Mouse (Mus musculus) forebrain, embryonic 16.5 days (tissue): ENCODE measurements at regions not wholly inside any gene's neighbourhood (a gene's known extent, or its start where the extent isn't known, plus 50 kb on each side); places are given as distances from the start of the nearest gene placed in this dataset.

Source experiments
- ATAC-seq: fragments of 200-750 bp; cut with Nextera tagmentation; 2 replicates; pipeline ENCODE4 v1.8.0; 2017; ENCODE audit warnings: mild to moderate bottlenecking, moderate library complexity
- H3K27ac ChIP-seq: fragments of 300-500 bp; sonication (generic); 2 replicates; pipeline ENCODE4 v1.5.1; 2014; ENCODE audit warnings: low read length, control low read depth
- H3K27me3 ChIP-seq: fragments of 300-500 bp; sonication (generic); replicated peaks from 2 replicates; pipeline ENCODE4 v1.6.1; 2014; ENCODE audit warnings: low read length; ENCODE audit not compliant: control insufficient read depth, insufficient read depth
- H3K36me3 ChIP-seq: fragments of 300-500 bp; sonication (generic); 2 replicates; pipeline ENCODE4 v1.6.1; 2014; ENCODE audit not compliant: control insufficient read depth, insufficient read depth
- H3K4me1 ChIP-seq: fragments of 300-500 bp; sonication (generic); replicated peaks from 2 replicates; pipeline ENCODE4 v1.6.1; 2014; ENCODE audit warnings: low read length; ENCODE audit not compliant: control insufficient read depth, insufficient read depth
- H3K4me2 ChIP-seq: fragments of 300-500 bp; sonication (generic); 2 replicates; pipeline ENCODE4 v1.6.1; 2014; ENCODE audit warnings: mild to moderate bottlenecking, low read length, control low read depth
- H3K4me3 ChIP-seq: fragments of 300-500 bp; sonication (generic); replicated peaks from 2 replicates; pipeline ENCODE4 v1.5.1; 2014; ENCODE audit warnings: mild to moderate bottlenecking, low read length, control low read depth
- H3K9ac ChIP-seq: fragments of 300-500 bp; sonication (generic); replicated peaks from 2 replicates; pipeline ENCODE4 v1.6.1; 2014; ENCODE audit warnings: low read depth, low read length, control low read depth
- H3K9me3 ChIP-seq: fragments of 300-500 bp; sonication (generic); 2 replicates; pipeline ENCODE4 v1.6.1; 2016; ENCODE audit warnings: low read length; ENCODE audit not compliant: control insufficient read depth
- WGBS: fragments of 180-500 bp; shearing (Covaris S2); extraction: QIAGEN DNeasy Blood & Tissue Kit; methylation state at CpG from one replicate; pipeline ENCODE4 v1.1.7; 2014; 5-methylcytosine and 5-hydroxymethylcytosine counted together

GRCm38 (mm10) chr4:4556126-4556525 lies 237.0 kb downstream of the Impad1 start:
- no peaks in the 10 kb centered on the region for H3K27me3 ChIP-seq
- H3K9ac ChIP-seq, result no peak overlapping the region
- 79% methylated on average over 12 of the region's 12 CpGs for WGBS
- H3K4me2 ChIP-seq, result no peak overlapping the region
- no peaks in the 10 kb centered on the region for H3K9me3 ChIP-seq
- H3K4me3 ChIP-seq, result no peak overlapping the region
- ATAC-seq, result no peak
- H3K27ac ChIP-seq, result no peak overlapping the region
- H3K4me1 ChIP-seq, result no peaks in the 10 kb centered on the region
- no peaks in the 10 kb centered on the region for H3K36me3 ChIP-seq

DNA sequence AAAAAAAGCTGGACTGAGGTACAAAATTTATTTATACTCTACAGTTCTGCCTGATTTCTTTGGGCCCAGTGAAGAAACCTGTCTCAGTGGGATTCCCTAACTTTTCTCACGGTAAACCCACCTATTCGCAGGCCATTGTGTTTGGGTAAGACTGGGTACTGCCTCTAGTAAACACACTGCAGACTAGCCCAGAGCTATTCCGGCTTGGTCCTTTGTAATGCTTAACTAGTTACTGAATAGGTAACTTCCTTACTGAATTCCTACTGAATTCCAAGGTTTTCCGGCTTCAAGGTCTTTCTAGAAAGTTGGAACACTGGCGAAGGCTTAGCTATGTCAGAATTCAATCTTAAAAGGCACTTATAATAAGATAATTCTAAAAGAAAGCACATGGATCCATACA lies 242.9 kb downstream of the Impad1 start:
- no peaks in the 10 kb centered on the region for H3K9me3 ChIP-seq
- no peaks in the 10 kb centered on the region for H3K4me1 ChIP-seq
- no peaks in the 10 kb centered on the region for H3K36me3 ChIP-seq
- no peak overlapping the region for H3K4me3 ChIP-seq
- no peaks in the 10 kb centered on the region for H3K27me3 ChIP-seq
- H3K9ac ChIP-seq, result no peak overlapping the region
- WGBS, result 85% methylated on average over 5 of the region's 5 CpGs
- no peak overlapping the region for H3K27ac ChIP-seq
- no peak overlapping the region for H3K4me2 ChIP-seq
- ATAC-seq, result no peak

- H3K4me2 ChIP-seq, result no peak overlapping the region
- no peak for ATAC-seq
- H3K9me3 ChIP-seq, result no peaks in the 10 kb centered on the region
- no peak overlapping the region for H3K27ac ChIP-seq
- H3K4me1 ChIP-seq, result no peaks in the 10 kb centered on the region
- H3K36me3 ChIP-seq, result no peaks in the 10 kb centered on the region
- WGBS, result 83% methylated on average over 4 of the region's 4 CpGs
- H3K4me3 ChIP-seq, result no peak overlapping the region
- H3K27me3 ChIP-seq, result no peaks in the 10 kb centered on the region
- no peak overlapping the region for H3K9ac ChIP-seq
These were observed 243.3 kb downstream of the Impad1 start for GRCm38 (mm10) chr4:4549893-4550292.

- no peaks in the 10 kb centered on the region for H3K36me3 ChIP-seq
- no peaks in the 10 kb centered on the region for H3K27me3 ChIP-seq
- H3K4me2 ChIP-seq, result no peak overlapping the region
- H3K9me3 ChIP-seq, result no peaks in the 10 kb centered on the region
- 86% methylated on average over 2 of the region's 2 CpGs for WGBS
- no peaks in the 10 kb centered on the region for H3K4me1 ChIP-seq
- H3K9ac ChIP-seq, result no peak overlapping the region
- no peak overlapping the region for H3K4me3 ChIP-seq
- no peak overlapping the region for H3K27ac ChIP-seq
- ATAC-seq, result no peak
These were observed 255.9 kb downstream of the Impad1 start for GRCm38 (mm10) chr4:4537172-4537753.

GRCm38 (mm10) chr4:4532196-4532595 lies 261.0 kb downstream of the Impad1 start:
- Histone ChIP-seq H3K9me3 (no peaks in the 10 kb centered on the region), H3K36me3 (no peaks in the 10 kb centered on the region), H3K27me3 (no peaks in the 10 kb centered on the region), H3K4me3 (no peak overlapping the region), H3K27ac (no peak overlapping the region), H3K4me2 (no peak overlapping the region), H3K4me1 (no peaks in the 10 kb centered on the region), H3K9ac (no peak overlapping the region)
- ATAC-seq, result no peak
- WGBS, result 84% methylated on average over 4 of the region's 4 CpGs

DNA sequence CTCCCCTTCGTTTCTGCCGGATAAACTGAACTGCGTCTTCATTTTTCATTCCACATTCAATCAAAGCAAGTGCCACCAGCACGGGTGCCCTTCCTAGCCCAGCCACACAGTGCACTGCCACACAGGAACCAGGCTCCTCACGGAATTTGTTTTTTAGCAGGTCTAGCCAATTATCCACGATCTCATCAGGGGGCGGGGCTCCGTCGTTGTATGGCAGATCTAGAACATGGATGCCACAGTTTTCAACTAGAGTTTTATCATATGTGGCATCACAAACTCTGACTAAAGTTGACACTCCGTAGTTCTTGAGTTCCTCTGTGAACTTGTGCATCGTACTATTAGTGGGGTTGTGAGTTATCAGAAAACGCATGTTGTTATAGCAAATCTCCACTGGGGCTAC lies 264.8 kb downstream of the Impad1 start:
- H3K36me3 ChIP-seq, result no peaks in the 10 kb centered on the region
- H3K4me2 ChIP-seq, result no peak overlapping the region
- H3K4me1 ChIP-seq, result no peaks in the 10 kb centered on the region
- H3K9ac ChIP-seq, result no peak overlapping the region
- H3K9me3 ChIP-seq, result no peaks in the 10 kb centered on the region
- no peaks in the 10 kb centered on the region for H3K27me3 ChIP-seq
- no peak overlapping the region for H3K4me3 ChIP-seq
- ATAC-seq, result no peak
- H3K27ac ChIP-seq, result no peak overlapping the region
- 82% methylated on average over 12 of the region's 12 CpGs for WGBS

DNA sequence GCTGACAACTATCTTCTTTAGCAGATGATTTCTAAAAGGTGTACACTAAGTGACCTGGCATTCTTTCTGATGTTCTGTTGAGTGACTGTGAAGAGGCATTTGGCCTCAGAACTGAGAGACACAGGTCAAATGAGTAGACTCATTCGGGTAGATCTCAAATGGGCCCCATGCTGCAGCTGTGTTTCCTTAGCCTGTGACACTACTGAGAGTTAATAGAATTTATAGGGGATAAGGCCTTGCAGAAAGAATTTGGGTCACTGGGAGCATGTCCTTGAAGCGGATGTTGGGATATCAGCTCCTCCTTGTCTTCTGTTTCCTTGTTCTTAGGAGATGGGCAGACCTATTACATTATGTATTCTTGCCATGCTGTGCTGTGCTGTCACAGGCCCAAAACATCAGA lies 271.4 kb downstream of the Impad1 start:
- H3K4me2 ChIP-seq, result no peak overlapping the region
- H3K9ac ChIP-seq, result no peak overlapping the region
- WGBS, result 72% methylated on average over 2 of the region's 2 CpGs
- H3K27ac ChIP-seq, result no peak overlapping the region
- H3K4me3 ChIP-seq, result no peak overlapping the region
- H3K9me3 ChIP-seq, result no peaks in the 10 kb centered on the region
- no peaks in the 10 kb centered on the region for H3K27me3 ChIP-seq
- H3K36me3 ChIP-seq, result no peaks in the 10 kb centered on the region
- H3K4me1 ChIP-seq, result no peaks in the 10 kb centered on the region
- ATAC-seq, result no peak

GRCm38 (mm10) chr4:4518741-4519140 lies 274.4 kb downstream of the Impad1 start:
- no peaks in the 10 kb centered on the region for H3K4me1 ChIP-seq

GRCm38 (mm10) chr4:4513351-4513750 lies 279.8 kb downstream of the Impad1 start:
- no peaks in the 10 kb centered on the region for H3K4me1 ChIP-seq
- no peaks in the 10 kb centered on the region for H3K9me3 ChIP-seq
- H3K36me3 ChIP-seq, result no peaks in the 10 kb centered on the region
- H3K4me2 ChIP-seq, result no peak overlapping the region
- no peak for ATAC-seq
- H3K9ac ChIP-seq, result no peak overlapping the region
- H3K4me3 ChIP-seq, result no peak overlapping the region
- H3K27me3 ChIP-seq, result no peaks in the 10 kb centered on the region
- H3K27ac ChIP-seq, result no peak overlapping the region

More at GRCm38 (mm10) chr4:4518741-4519140, 274.4 kb downstream of the Impad1 start:
- no peak overlapping the region for H3K27ac ChIP-seq
- no peak overlapping the region for H3K4me2 ChIP-seq
- H3K9ac ChIP-seq, result no peak overlapping the region
- no peaks in the 10 kb centered on the region for H3K36me3 ChIP-seq
- no peaks in the 10 kb centered on the region for H3K9me3 ChIP-seq
- H3K27me3 ChIP-seq, result no peaks in the 10 kb centered on the region
- WGBS, result 75% methylated on average over 2 of the region's 2 CpGs
- H3K4me3 ChIP-seq, result no peak overlapping the region
- no peak for ATAC-seq
